Comparison of ENCODE assay signal across 27 mouse cellular contexts in genomic region chr15:11463341-11463740, GRCm38 (mm10).
"Had no signal": no experiment of that assay in that cellular context is flagged by ENCODE, and none has a peak within 500 bp of the region (broad histone marks: within the 10 kb centered on the region; RNA-seq: fewer than 3 reads in every experiment).

No protein-coding gene starts in this region.

- H3K9ac ChIP-seq: heart, embryonic 12.5 days; hindbrain, embryonic 14.5 days; intestine, embryonic 15.5 days; limb, embryonic 12.5 days; liver, embryonic 13.5 days; liver, embryonic 15.5 days had no signal

- H3K27ac ChIP-seq: gastrocnemius, adult 2 months; heart, embryonic 10.5 days; hindbrain, embryonic 10.5 days; hindbrain, embryonic 14.5 days; intestine, embryonic 15.5 days; layer of hippocampus, adult 2 months; left cerebral cortex, adult 2 months; limb, embryonic 10.5 days; limb, embryonic 12.5 days; liver, embryonic 13.5 days; liver, embryonic 15.5 days had no signal

- H3K4me2 ChIP-seq: heart, embryonic 12.5 days; hindbrain, embryonic 14.5 days; intestine, embryonic 15.5 days; limb, embryonic 12.5 days; liver, embryonic 11.5 days; liver, embryonic 13.5 days; liver, embryonic 15.5 days had no signal

- DNase-seq: gastrocnemius, adult 2 months; gastrocnemius, postnatal 10 days; gastrocnemius, postnatal 25 days; heart, adult 18-20 months; heart, postnatal 10 days; heart, postnatal 4 days; kidney, adult 18-20 months; kidney, adult 8-10 months; kidney, postnatal 10 days; kidney, postnatal 25 days; kidney, postnatal 4 days; liver; liver, embryonic 13.5 days had no signal

- H3K27me3 ChIP-seq: heart, embryonic 12.5 days; intestine, embryonic 15.5 days; liver, embryonic 13.5 days; liver, embryonic 15.5 days had no signal

- H3K36me3 ChIP-seq: heart, embryonic 10.5 days; heart, embryonic 12.5 days; hindbrain, embryonic 10.5 days; intestine, embryonic 15.5 days; limb, embryonic 10.5 days; limb, embryonic 12.5 days; liver, embryonic 13.5 days; liver, embryonic 15.5 days had no signal

- ATAC-seq: hindbrain, embryonic 16.5 days; inflammation-experienced regulatory T-cells, adult 6 months; intestine, embryonic 15.5 days; intestine, postnatal 0 days had no signal

- H3K4me1 ChIP-seq: heart, embryonic 10.5 days; heart, embryonic 12.5 days; intestine, embryonic 15.5 days; limb, embryonic 10.5 days; limb, embryonic 12.5 days; liver, embryonic 13.5 days; liver, embryonic 15.5 days had no signal

- H3K9me3 ChIP-seq: heart, embryonic 10.5 days; heart, embryonic 12.5 days; hindbrain, embryonic 10.5 days; intestine, embryonic 15.5 days; limb, embryonic 10.5 days; limb, embryonic 12.5 days; liver, embryonic 13.5 days; liver, embryonic 15.5 days had no signal

- H3K4me3 ChIP-seq: gastrocnemius, adult 2 months; heart, embryonic 10.5 days; heart, embryonic 12.5 days; hindbrain, embryonic 10.5 days; intestine, embryonic 15.5 days; layer of hippocampus, adult 2 months; left cerebral cortex, adult 2 months; limb, embryonic 10.5 days; limb, embryonic 12.5 days; liver, embryonic 13.5 days; liver, embryonic 15.5 days had no signal
